In the genomic region with DNA sequence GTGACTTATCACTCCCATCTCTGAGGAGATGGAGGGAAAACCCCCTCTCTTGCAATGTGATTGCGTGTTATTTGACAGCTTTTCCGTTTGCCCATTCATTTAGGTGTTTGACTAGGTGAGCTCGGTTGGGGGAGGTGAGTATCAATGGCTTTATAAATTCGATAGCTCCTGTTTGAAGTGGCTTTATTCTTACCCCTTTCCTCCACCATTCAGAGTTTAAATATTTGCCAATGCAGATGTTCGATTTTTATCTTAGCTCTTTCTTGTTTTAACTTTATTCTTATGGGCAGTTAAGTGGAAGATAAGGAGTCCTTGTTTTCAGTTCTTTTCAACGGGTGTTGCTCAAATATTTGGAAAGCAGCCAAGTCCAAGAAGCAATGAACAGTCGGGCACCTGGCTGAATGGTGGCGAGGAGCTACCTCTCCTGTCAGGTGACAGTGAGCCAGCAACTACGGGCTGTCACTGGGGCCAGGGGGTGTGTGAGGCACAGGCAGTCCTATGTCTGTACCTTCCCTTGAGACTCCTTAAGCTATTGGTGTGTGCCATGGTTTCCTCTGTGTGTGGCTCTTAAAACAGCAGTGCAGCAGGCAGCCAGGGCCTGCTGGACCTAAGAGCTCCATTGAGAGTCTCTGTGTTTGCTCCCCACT, we compare ENCODE assay signal across 10 mouse cellular contexts.
A peak's percentile ranks its signal among the peaks of the same experiment; 100 is the strongest.
DNase-seq lines count a peak whose midpoint lies in the region; ATAC-seq and TF ChIP-seq lines count a peak whose summit lies in the region.
"Had no signal": no experiment of that assay in that cellular context is flagged by ENCODE, and none has a peak within 500 bp of the region (broad histone marks: within the 10 kb centered on the region; RNA-seq: fewer than 3 reads in every experiment).

No protein-coding gene starts in this region.

- no peak overlapping the region; the same call in 1 of the 2 replicates for H3K27ac ChIP-seq in heart, postnatal 0 days (ENCODE audit: low read depth)
- H3K27ac ChIP-seq in hindbrain, embryonic 13.5 days: peak overlapping the region; percentile 45
- H3K27ac ChIP-seq in midbrain, postnatal 0 days (ENCODE audit: low read depth, low read length): peak overlapping the region; percentile 55; the same call in 1 of the 2 replicates
- no peak overlapping the region for H3K27ac ChIP-seq in left cerebral cortex, adult 2 months

- H3K4me2 ChIP-seq in heart, postnatal 0 days (ENCODE audit: low read depth, low read length): no peak overlapping the region
- no peak overlapping the region for H3K4me2 ChIP-seq in hindbrain, embryonic 13.5 days
- no peak overlapping the region for H3K4me2 ChIP-seq in midbrain, postnatal 0 days (ENCODE audit: low read depth, low read length, poor library complexity, severe bottlenecking)

- H3K9me3 ChIP-seq in heart, postnatal 0 days (replicated peaks; ENCODE audit: control insufficient read depth, low read length): no peaks in the 10 kb centered on the region
- H3K9me3 ChIP-seq in hindbrain, embryonic 13.5 days: no peaks in the 10 kb centered on the region
- H3K9me3 ChIP-seq in midbrain, postnatal 0 days (ENCODE audit: low read length): no peaks in the 10 kb centered on the region

- ATAC-seq in heart, postnatal 0 days (ENCODE audit: insufficient read depth, low read depth): 0 out of 2 replicates have a peak, but pooled peaks have one; percentile 30
- no peak for ATAC-seq in hindbrain, embryonic 13.5 days (ENCODE audit: low FRiP score)
- ATAC-seq in midbrain, postnatal 0 days (ENCODE audit: low FRiP score): no peak

- peaks cover 17% of the 10 kb centered on the region for H3K4me1 ChIP-seq in heart, postnatal 0 days (ENCODE audit: control insufficient read depth, insufficient read depth)
- peaks cover 60% of the 10 kb centered on the region for H3K4me1 ChIP-seq in hindbrain, embryonic 13.5 days (replicated peaks)
- H3K4me1 ChIP-seq in midbrain, postnatal 0 days (ENCODE audit: insufficient read depth, low read length): peaks cover 22% of the 10 kb centered on the region

- H3K27me3 ChIP-seq in heart, postnatal 0 days (ENCODE audit: control insufficient read depth, insufficient read depth, low read length): no peaks in the 10 kb centered on the region
- no peaks in the 10 kb centered on the region for H3K27me3 ChIP-seq in hindbrain, embryonic 13.5 days
- H3K27me3 ChIP-seq in midbrain, postnatal 0 days (ENCODE audit: insufficient read depth, low read length): no peaks in the 10 kb centered on the region

- 39% methylated on average over 9 of the region's 9 CpGs for WGBS in heart, postnatal 0 days
- 56% methylated on average over 9 of the region's 9 CpGs for WGBS in hindbrain, embryonic 13.5 days
- WGBS in large intestine, adult 2 months: 34% methylated on average over 9 of the region's 9 CpGs
- WGBS in midbrain, postnatal 0 days: 38% methylated on average over 9 of the region's 9 CpGs

- no peak for TF ChIP-seq EP300 in heart, postnatal 0 days (IDR thresholded peaks at IDR 0.05; ENCODE audit: low read depth)

- DNase-seq in heart, postnatal 0 days (ENCODE audit: low spot score): no peak
- DNase-seq in heart, postnatal 4 days: no peak
- peak; percentile 50 for DNase-seq in large intestine, adult 2 months (ENCODE audit: low read depth, low spot score)
- DNase-seq in midbrain, postnatal 0 days (ENCODE audit: low spot score): no peak
- DNase-seq in left cerebral cortex, adult 2 months (ENCODE audit: extremely low spot score in 1 of 2, low spot score in 2 of 2): no peak
- no peak for DNase-seq in right cerebral cortex, postnatal 14 days
- DNase-seq in urinary bladder, postnatal 10 days (ENCODE audit: low spot score): no peak
- DNase-seq: cerebellum, adult 8-10 months had no signal

- H3K36me3 ChIP-seq in heart, postnatal 0 days (replicated peaks; ENCODE audit: control insufficient read depth, insufficient read depth, low read length): no peaks in the 10 kb centered on the region
- no peaks in the 10 kb centered on the region for H3K36me3 ChIP-seq in hindbrain, embryonic 13.5 days
- no peaks in the 10 kb centered on the region for H3K36me3 ChIP-seq in midbrain, postnatal 0 days (ENCODE audit: insufficient read depth, low read length)

- TF ChIP-seq CTCF in heart, postnatal 0 days (IDR thresholded peaks at IDR 0.05; ENCODE audit: low read depth): no peak
- no peak for TF ChIP-seq CTCF in midbrain, postnatal 0 days (IDR thresholded peaks at IDR 0.05)
- TF ChIP-seq CTCF in left cerebral cortex, adult 2 months (IDR thresholded peaks at IDR 0.05): no peak

- H3K9ac ChIP-seq in heart, postnatal 0 days (replicated peaks; ENCODE audit: low read depth, low read length): no peak overlapping the region
- no peak overlapping the region for H3K9ac ChIP-seq in hindbrain, embryonic 13.5 days
- no peak overlapping the region for H3K9ac ChIP-seq in midbrain, postnatal 0 days (replicated peaks; ENCODE audit: low read length, poor library complexity, severe bottlenecking)

- H3K4me3 ChIP-seq in heart, postnatal 0 days (ENCODE audit: low read depth, low read length): no peak overlapping the region
- no peak overlapping the region for H3K4me3 ChIP-seq in hindbrain, embryonic 13.5 days
- H3K4me3 ChIP-seq in midbrain, postnatal 0 days (ENCODE audit: low read depth, low read length): no peak overlapping the region
- no peak overlapping the region for H3K4me3 ChIP-seq in left cerebral cortex, adult 2 months
- H3K4me3 ChIP-seq: myocyte had no signal

- intact Hi-C loops in left cerebral cortex, adult 2 months (cut with DNase I): loop anchor here (5.0 kb wide), 2 partner anchors 82 to 133 kb away; a partner anchor contains a TSS

Comparison
In these comparisons a context has a peak if more than half of its experiments do, and no peak if none do; other contexts are left out.
1. H3K27ac ChIP-seq: peak in hindbrain, embryonic 13.5 days (single experiment) and midbrain, postnatal 0 days (single experiment); none in heart, postnatal 0 days (single experiment) and left cerebral cortex, adult 2 months (single experiment).